Mouse (Mus musculus): ENCODE measurements at regions not wholly inside any gene's neighbourhood (a gene's known extent, or its start where the extent isn't known, plus 50 kb on each side); places are given as distances from the start of the nearest gene placed in this dataset.

GRCm38 (mm10) chr12:95522052-95522451, 170.0 kb upstream of the Flrt2 start:
- Histone ChIP-seq H3K4me3 (no peak overlapping the region), H3K27me3 (ENCODE audit: low read depth, poor library complexity, severe bottlenecking) (no peaks in the 10 kb centered on the region), H3K27ac (no peak overlapping the region), H3K36me3 (no peaks in the 10 kb centered on the region), H3K4me1 (peaks cover 5% of the 10 kb centered on the region; the same call in 1 of the 2 replicates), H3K9me3 (replicated peaks) (no peaks in the 10 kb centered on the region)
- WGBS: 76% methylated on average over 3 of the region's 3 CpGs
- DNase-seq (ENCODE audit: low spot score): no peak

DNA sequence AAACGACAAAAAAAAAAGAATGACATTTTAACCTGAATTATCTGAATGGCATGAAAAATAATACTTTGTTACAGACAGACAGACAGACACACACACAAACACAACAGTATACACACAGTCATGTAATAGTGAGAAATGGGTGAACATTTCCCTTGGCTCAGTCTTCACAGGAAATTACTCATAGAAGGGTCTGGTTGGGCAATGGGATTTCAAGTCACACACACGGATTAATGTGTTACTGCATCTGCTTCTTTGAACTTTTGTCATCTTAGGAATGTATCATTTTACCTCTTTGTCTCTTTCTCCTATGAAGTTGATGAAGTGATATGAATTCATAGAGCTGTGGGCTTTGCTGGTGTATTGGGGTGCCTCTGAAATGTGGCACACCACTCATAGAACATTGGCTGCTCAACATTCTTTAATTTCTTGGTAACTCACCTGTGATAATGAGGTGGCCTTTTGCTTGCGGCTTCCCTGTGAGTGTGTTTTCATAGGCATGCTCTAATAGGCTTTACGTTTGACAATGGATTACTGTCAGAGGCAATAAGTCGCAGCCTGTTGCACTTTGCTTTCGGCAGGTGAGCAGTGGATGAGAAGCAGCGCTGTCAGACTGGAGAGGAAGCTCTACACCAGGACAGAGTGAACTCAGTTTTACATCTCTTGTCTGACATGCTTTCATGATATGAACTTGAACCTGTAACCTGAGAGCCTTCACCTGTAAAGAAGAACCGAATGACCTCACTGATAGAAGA, 158.0 kb upstream of the Flrt2 start:
- Histone ChIP-seq H3K27me3 (ENCODE audit: low read depth, poor library complexity, severe bottlenecking) (no peaks in the 10 kb centered on the region), H3K36me3 (no peaks in the 10 kb centered on the region), H3K9me3 (replicated peaks) (no peaks in the 10 kb centered on the region), H3K4me1 (no peaks in the 10 kb centered on the region), H3K4me3 (no peak overlapping the region), H3K27ac (no peak overlapping the region)
- 86% methylated on average over 8 of the region's 8 CpGs for WGBS
- no peak for DNase-seq (ENCODE audit: low spot score)

GRCm38 (mm10) chr12:95547301-95547700, 144.7 kb upstream of the Flrt2 start:
- no peak for DNase-seq (ENCODE audit: low spot score)
- Histone ChIP-seq H3K4me3 (no peak overlapping the region), H3K4me1 (peaks cover 11% of the 10 kb centered on the region; the same call in 1 of the 2 replicates), H3K36me3 (no peaks in the 10 kb centered on the region), H3K9me3 (replicated peaks) (no peaks in the 10 kb centered on the region), H3K27me3 (ENCODE audit: low read depth, poor library complexity, severe bottlenecking) (no peaks in the 10 kb centered on the region), H3K27ac (no peak overlapping the region)
- 62% methylated on average over 6 of the region's 6 CpGs for WGBS

GRCm38 (mm10) chr12:95553129-95553528, 138.9 kb upstream of the Flrt2 start:
- DNase-seq (ENCODE audit: low spot score): no peak
- H3K27me3 ChIP-seq (ENCODE audit: low read depth, poor library complexity, severe bottlenecking): no peaks in the 10 kb centered on the region
- no peaks in the 10 kb centered on the region for H3K9me3 ChIP-seq (replicated peaks)
- no peak overlapping the region for H3K27ac ChIP-seq
- no peak overlapping the region for H3K4me3 ChIP-seq
- WGBS: 93% methylated on average over 3 of the region's 3 CpGs
- H3K36me3 ChIP-seq: no peaks in the 10 kb centered on the region
- H3K4me1 ChIP-seq: no peaks in the 10 kb centered on the region; the same call in 1 of the 2 replicates

DNA sequence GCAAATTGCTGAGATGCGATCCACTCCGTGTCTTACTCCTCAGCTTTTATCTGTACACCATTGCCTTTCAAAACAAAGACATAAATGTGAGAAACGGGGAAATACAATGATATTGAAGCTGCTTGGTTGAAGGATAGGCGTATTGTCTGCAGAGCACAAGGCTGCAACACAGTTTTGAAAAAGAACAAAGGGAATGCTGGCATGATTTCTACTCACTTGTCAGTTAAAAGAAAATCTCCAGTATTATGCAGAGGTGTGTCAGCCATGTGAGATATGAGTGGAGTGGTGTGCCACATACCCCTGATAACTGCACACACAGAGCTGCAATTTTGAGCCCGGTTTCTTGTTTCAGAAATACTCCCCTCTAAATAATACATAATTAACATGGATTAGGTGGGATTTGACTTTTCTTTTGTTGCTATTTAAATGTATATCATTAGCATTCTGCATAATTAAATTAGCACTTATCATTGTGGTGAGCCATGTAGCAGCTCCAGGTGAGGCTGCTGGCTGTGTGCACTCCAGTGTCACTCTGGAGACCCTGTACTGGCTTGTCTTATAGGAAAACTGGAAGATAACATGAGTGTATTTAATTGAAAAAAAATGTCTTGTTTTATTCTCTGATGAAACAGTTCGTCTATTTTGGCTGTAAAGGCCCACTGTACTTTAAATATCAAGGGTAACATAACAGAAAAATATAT, 133.2 kb upstream of the Flrt2 start:
- WGBS: 79% methylated on average over 6 of the region's 6 CpGs
- H3K4me1 ChIP-seq: no peaks in the 10 kb centered on the region
- no peaks in the 10 kb centered on the region for H3K9me3 ChIP-seq (replicated peaks)
- no peak overlapping the region for H3K27ac ChIP-seq
- no peak for DNase-seq (ENCODE audit: low spot score)
- no peak overlapping the region for H3K4me3 ChIP-seq
- H3K27me3 ChIP-seq (ENCODE audit: low read depth, poor library complexity, severe bottlenecking): no peaks in the 10 kb centered on the region
- no peaks in the 10 kb centered on the region for H3K36me3 ChIP-seq

GRCm38 (mm10) chr12:95563431-95563830, 128.6 kb upstream of the Flrt2 start:
- Histone ChIP-seq H3K36me3 (no peaks in the 10 kb centered on the region), H3K4me3 (no peak overlapping the region), H3K9me3 (replicated peaks) (no peaks in the 10 kb centered on the region), H3K27me3 (ENCODE audit: low read depth, poor library complexity, severe bottlenecking) (no peaks in the 10 kb centered on the region), H3K4me1 (no peaks in the 10 kb centered on the region), H3K27ac (no peak overlapping the region)
- no peak for DNase-seq (ENCODE audit: low spot score)
- 70% methylated on average over 4 of the region's 4 CpGs for WGBS

DNA sequence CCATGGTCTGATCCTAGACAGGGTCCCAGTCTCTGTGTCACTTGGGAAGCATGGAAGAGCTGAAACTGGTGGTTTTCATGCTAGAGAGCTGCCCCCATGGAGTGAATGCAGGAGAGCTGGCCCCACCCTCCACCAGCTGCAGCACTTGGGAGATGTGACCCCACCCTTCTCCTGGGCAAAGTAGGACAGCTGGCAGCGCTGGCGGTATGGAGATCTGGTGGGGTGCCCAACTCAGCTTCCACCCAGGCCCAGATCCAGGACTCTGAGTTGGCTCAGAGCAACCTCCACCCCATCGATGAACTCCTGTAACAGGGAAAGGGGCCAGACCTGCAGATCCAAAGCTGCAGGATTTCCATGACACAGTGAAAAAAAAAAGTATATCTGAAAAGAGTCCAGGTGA, 115.3 kb upstream of the Flrt2 start:
- H3K4me3 ChIP-seq: no peak overlapping the region
- no peaks in the 10 kb centered on the region for H3K27me3 ChIP-seq (ENCODE audit: low read depth, poor library complexity, severe bottlenecking)
- 94% methylated on average over 3 of the region's 3 CpGs for WGBS
- no peak overlapping the region for H3K27ac ChIP-seq
- DNase-seq (ENCODE audit: low spot score): no peak
- no peaks in the 10 kb centered on the region for H3K9me3 ChIP-seq (replicated peaks)
- no peaks in the 10 kb centered on the region for H3K4me1 ChIP-seq
- H3K36me3 ChIP-seq: no peaks in the 10 kb centered on the region

DNA sequence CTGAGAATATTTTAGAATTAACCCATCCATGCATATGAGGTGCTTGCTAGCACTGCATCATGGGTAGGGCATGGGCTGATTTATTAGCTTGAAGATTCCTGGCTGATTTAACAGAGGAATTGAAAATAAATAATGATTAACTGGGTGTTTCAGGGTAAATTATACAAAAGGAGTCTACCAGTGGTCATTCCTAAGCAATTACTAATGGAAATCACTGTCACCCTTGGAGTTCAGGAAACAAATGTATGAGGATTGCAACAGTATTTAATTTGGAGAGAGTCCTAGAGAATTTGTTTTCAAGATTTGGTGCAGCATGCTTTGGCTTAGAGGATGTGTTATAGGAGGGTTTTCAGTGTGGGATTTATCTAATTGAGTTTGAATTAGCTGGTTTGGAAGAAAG, 103.0 kb upstream of the Flrt2 start:
- no peaks in the 10 kb centered on the region for H3K9me3 ChIP-seq (replicated peaks)
- no peaks in the 10 kb centered on the region for H3K27me3 ChIP-seq (ENCODE audit: low read depth, poor library complexity, severe bottlenecking)
- no peak overlapping the region for H3K27ac ChIP-seq
- no peak overlapping the region for H3K4me3 ChIP-seq
- no peaks in the 10 kb centered on the region for H3K4me1 ChIP-seq
- H3K36me3 ChIP-seq: no peaks in the 10 kb centered on the region
- no peak for DNase-seq (ENCODE audit: low spot score)

GRCm38 (mm10) chr12:95619281-95619680, 72.7 kb upstream of the Flrt2 start:
- WGBS: 88% methylated on average over 1 of the region's 1 CpGs
- no peaks in the 10 kb centered on the region for H3K4me1 ChIP-seq
- no peak for DNase-seq (ENCODE audit: low spot score)
- H3K36me3 ChIP-seq: no peaks in the 10 kb centered on the region
- H3K9me3 ChIP-seq (replicated peaks): no peaks in the 10 kb centered on the region
- no peak overlapping the region for H3K4me3 ChIP-seq
- H3K27me3 ChIP-seq (ENCODE audit: low read depth, poor library complexity, severe bottlenecking): no peaks in the 10 kb centered on the region
- no peak overlapping the region for H3K27ac ChIP-seq

- Histone ChIP-seq H3K4me1 (no peaks in the 10 kb centered on the region), H3K27me3 (ENCODE audit: low read depth, poor library complexity, severe bottlenecking) (no peaks in the 10 kb centered on the region), H3K9me3 (replicated peaks) (no peaks in the 10 kb centered on the region), H3K4me3 (no peak overlapping the region), H3K27ac (no peak overlapping the region), H3K36me3 (no peaks in the 10 kb centered on the region)
- DNase-seq (ENCODE audit: low spot score): no peak
- WGBS: 80% methylated on average over 1 of the region's 1 CpGs
These were observed 61.0 kb upstream of the Flrt2 start for GRCm38 (mm10) chr12:95631029-95631428.

DNA sequence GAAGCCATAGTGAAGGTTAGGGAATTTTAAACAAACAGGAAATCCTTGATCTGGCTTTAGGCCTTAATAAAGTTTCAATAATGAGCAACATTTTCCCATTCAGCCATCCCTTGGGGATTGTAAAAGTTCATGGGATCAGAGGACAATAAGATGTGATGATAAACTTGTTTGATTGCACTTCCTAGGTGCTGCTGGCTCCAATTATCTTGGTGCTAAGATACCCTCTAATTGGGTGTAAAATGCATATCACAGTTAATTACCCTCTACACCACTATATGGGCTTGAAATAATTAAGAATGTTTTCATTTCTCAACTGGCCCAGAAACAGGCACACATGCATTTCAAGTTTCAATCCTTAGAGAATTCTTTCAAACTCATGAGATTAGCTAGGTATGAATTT, 55.4 kb upstream of the Flrt2 start:
- Histone ChIP-seq H3K27ac (no peak overlapping the region), H3K4me1 (peaks cover 7% of the 10 kb centered on the region), H3K27me3 (ENCODE audit: low read depth, poor library complexity, severe bottlenecking) (no peaks in the 10 kb centered on the region), H3K4me3 (no peak overlapping the region), H3K9me3 (replicated peaks) (no peaks in the 10 kb centered on the region), H3K36me3 (no peaks in the 10 kb centered on the region)
- no peak for DNase-seq (ENCODE audit: low spot score)

DNA sequence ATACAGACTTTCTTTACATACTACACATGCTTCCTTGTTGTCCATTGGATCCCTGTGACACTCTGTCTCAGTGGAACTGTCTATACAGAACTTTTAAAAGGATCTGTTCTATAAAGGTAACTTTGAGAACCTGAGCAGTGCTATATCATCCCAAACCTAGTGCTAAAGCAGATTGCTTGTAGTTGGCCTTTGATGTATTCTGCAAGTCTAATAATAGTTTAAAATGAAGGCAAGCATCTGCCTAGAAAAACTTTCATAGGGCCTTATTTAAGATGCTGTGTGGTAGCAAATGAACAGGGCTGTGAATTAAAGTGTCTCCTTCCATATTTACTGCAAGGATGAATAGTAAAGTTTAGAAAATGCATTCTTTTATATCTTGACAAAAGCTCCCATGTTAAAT, 52.1 kb upstream of the Flrt2 start:
- Histone ChIP-seq H3K4me3 (no peak overlapping the region), H3K4me1 (peaks cover 11% of the 10 kb centered on the region), H3K9me3 (replicated peaks) (no peaks in the 10 kb centered on the region), H3K36me3 (no peaks in the 10 kb centered on the region), H3K27me3 (ENCODE audit: low read depth, poor library complexity, severe bottlenecking) (no peaks in the 10 kb centered on the region), H3K27ac (no peak overlapping the region)
- DNase-seq (ENCODE audit: low spot score): no peak

DNA sequence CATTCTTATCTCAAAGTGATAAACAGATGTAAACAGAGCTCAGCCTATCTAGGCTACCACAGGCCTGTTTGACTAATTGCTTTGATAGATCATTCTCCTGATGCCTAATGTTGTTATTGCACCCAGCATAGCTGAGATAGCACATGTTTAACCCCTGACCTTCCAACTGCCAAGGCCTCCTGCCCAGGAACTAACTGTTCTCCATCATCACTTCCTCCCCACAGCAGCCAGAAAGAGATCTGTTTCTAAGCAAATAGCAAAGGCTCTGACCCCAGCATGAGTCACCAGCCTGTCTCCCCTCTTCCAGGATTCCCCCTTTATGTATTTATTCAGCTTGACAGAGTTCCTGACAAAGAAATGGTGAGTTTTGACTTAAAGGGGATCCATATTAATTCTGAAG, 50.4 kb upstream of the Flrt2 start:
- Histone ChIP-seq H3K4me1 (peaks cover 9% of the 10 kb centered on the region), H3K27ac (no peak overlapping the region), H3K4me3 (no peak overlapping the region), H3K36me3 (no peaks in the 10 kb centered on the region), H3K9me3 (replicated peaks) (no peaks in the 10 kb centered on the region), H3K27me3 (ENCODE audit: low read depth, poor library complexity, severe bottlenecking) (no peaks in the 10 kb centered on the region)
- no peak for DNase-seq (ENCODE audit: low spot score)
